Mouse (Mus musculus): Measurements from ENCODE around the gene Thtpa. TPM values are rescaled to one million over a fixed set of nuclear protein-coding genes. Genes with fewer than 3 reads are reported as not detected.

Thtpa gene
- total and polyA plus RNA-seq, 3 experiments, result 3.7 to 17.1 (median 16.3) TPM

DNA sequence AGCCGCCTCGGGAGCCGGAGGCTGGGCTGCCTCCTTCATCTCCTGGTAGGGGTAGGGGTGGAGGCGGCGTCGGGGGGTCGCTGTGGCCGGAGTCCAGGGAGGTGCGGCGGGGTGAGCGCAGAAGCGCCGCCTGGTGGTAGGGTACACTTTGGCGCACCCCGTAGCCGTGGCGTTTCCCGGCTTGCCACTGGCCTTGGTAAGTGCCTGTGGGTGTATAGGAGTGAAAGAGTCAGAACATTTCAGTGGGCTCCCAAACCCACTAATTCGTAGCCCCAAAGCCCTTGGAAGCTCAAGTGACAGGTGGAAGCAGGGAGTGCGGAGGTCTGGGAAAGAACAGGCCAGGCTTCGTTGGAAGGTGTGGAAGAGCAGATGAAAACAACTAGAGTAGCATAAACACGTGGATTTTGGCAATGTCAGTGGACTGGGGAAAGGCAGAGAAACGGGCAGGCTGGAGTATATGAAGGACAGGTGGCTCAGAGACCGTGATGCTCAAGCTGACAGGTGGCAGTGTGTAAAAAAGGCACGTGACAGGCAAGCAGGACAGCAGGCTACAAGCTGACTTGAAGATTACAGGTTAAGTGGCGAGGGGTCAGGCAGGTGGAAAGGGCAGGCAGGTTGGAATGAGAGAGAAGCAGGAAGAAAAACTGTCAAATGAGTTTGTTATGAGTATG lies 19.5 kb downstream of the Thtpa start:
- Histone ChIP-seq H3K4me3 (ENCODE audit: low read depth, low read length) (no peak overlapping the region), H3K36me3 (replicated peaks) (no peaks in the 10 kb centered on the region), H3K9me3 (replicated peaks) (peaks cover 3% of the 10 kb centered on the region; the same call in 1 of the 2 replicates), H3K4me1 (ENCODE audit: insufficient read depth, low read depth, low read length) (peaks cover 6% of the 10 kb centered on the region), H3K27me3 (ENCODE audit: insufficient read depth, low read length) (peaks cover 75% of the 10 kb centered on the region)
- no peak for ATAC-seq (ENCODE audit: extremely low read depth, insufficient number of reproducible peaks, low FRiP score, poor library complexity, severe bottlenecking)
- TF ChIP-seq POLR2AphosphoS5 (IDR thresholded peaks at IDR 0.05; ENCODE audit: insufficient replicate concordance, low read depth, low read length) (no peak), CTCF (IDR thresholded peaks at IDR 0.05; ENCODE audit: low read depth, low read length) (no peak), TAL1 (conservative IDR thresholded peaks at IDR 0.05; ENCODE audit: low read depth, low read length) (no peak), GATA1 (IDR thresholded peaks at IDR 0.05; ENCODE audit: borderline replicate concordance, low read length) (no peak), GATA2 (IDR thresholded peaks at IDR 0.05; ENCODE audit: borderline replicate concordance, low read depth, low read length) (no peak)
- DNase-seq (ENCODE audit: low spot score), result no peak

DNA sequence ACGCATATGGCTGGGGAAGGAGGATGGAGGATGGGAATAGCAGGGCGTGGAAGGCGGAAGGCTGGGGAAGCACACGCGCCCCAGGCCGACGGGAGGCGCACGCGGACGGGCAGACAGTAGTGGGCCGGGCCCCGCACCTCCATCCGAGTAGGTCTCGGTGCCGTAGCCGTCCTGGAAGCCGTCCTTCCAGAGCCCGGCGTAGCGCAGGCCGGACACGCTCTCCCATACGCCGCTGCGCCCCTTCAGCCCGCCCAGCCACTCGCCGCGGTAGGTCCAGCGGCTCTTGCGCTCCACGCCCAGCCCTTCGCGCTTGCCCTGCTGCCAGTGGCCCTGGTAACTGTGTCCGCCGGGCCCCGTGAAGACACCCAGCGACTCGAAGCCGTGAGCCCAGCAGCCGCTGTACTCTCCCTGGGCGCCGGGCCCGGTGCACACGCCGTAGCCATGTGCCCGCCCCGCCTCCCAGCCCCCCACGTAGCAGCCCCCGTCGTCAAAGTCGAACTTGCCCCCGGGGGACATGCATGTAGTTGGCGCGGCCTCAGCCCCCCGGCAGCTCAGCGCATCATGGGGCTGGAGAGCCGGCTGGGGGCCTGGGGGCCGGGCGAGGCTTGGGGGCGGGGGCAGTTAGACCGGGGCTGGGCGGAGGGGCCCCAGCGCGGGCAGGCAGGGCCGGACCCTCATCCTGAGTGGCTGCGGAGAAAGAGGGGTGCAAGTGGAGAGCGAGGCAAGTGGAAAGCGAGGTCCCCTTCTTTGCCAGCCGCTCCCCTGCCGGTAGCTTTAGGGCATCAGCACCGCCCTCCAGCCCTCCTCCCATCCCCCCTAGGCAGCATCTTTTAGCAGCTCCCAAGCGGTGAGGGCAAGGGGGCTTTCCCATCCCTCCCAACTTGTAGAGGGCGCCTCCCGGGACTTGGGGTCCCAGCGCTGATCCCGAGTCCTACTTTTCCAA lies 20.4 kb downstream of the Thtpa start:
- peaks cover under 1% of the 10 kb centered on the region; the same call in 1 of the 2 replicates for H3K4me1 ChIP-seq (ENCODE audit: insufficient read depth, low read depth, low read length)
- no peak for ATAC-seq (ENCODE audit: extremely low read depth, insufficient number of reproducible peaks, low FRiP score, poor library complexity, severe bottlenecking)
- TF ChIP-seq GATA1 (IDR thresholded peaks at IDR 0.05; ENCODE audit: borderline replicate concordance, low read length) (no peak), CTCF (IDR thresholded peaks at IDR 0.05; ENCODE audit: low read depth, low read length) (no peak), POLR2AphosphoS5 (IDR thresholded peaks at IDR 0.05; ENCODE audit: insufficient replicate concordance, low read depth, low read length) (no peak), TAL1 (conservative IDR thresholded peaks at IDR 0.05; ENCODE audit: low read depth, low read length) (no peak)
- H3K4me3 ChIP-seq (ENCODE audit: low read depth, low read length), result no peak overlapping the region
- H3K36me3 ChIP-seq (replicated peaks), result no peaks in the 10 kb centered on the region
- H3K27me3 ChIP-seq (ENCODE audit: insufficient read depth, low read length), result peaks cover 66% of the 10 kb centered on the region
- no peak for DNase-seq (ENCODE audit: low spot score)
- peaks cover 3% of the 10 kb centered on the region; the same call in 1 of the 2 replicates for H3K9me3 ChIP-seq (replicated peaks)

- Histone ChIP-seq H3K27me3 (ENCODE audit: insufficient read depth, low read length) (peaks cover 60% of the 10 kb centered on the region), H3K9me3 (replicated peaks) (peaks cover 3% of the 10 kb centered on the region; the same call in 1 of the 2 replicates), H3K4me1 (ENCODE audit: insufficient read depth, low read depth, low read length) (no peaks in the 10 kb centered on the region; the same call in 1 of the 2 replicates), H3K4me3 (ENCODE audit: low read depth, low read length) (no peak overlapping the region), H3K36me3 (replicated peaks) (no peaks in the 10 kb centered on the region)
- no peak for ATAC-seq (ENCODE audit: extremely low read depth, insufficient number of reproducible peaks, low FRiP score, poor library complexity, severe bottlenecking)
- DNase-seq (ENCODE audit: low spot score), result no peak
- TF ChIP-seq GATA1 (IDR thresholded peaks at IDR 0.05; ENCODE audit: borderline replicate concordance, low read length), result no peak
- no peak for TF ChIP-seq POLR2AphosphoS5 (IDR thresholded peaks at IDR 0.05; ENCODE audit: insufficient replicate concordance, low read depth, low read length)
- no peak for TF ChIP-seq GATA2 (IDR thresholded peaks at IDR 0.05; ENCODE audit: borderline replicate concordance, low read depth, low read length)
- no peak for TF ChIP-seq TAL1 (conservative IDR thresholded peaks at IDR 0.05; ENCODE audit: low read depth, low read length)
- TF ChIP-seq CTCF (IDR thresholded peaks at IDR 0.05; ENCODE audit: low read depth, low read length), result no peak
Observed at GRCm38 (mm10) chr14:55115846-55116245, 21.3 kb downstream of the Thtpa start.

GRCm38 (mm10) chr14:55116425-55117200 lies 22.0 kb downstream of the Thtpa start, which contains the start of gene Jph4:
Jph4 (minus strand) TSS chr14:55116935.
- ATAC-seq (ENCODE audit: extremely low read depth, insufficient number of reproducible peaks, low FRiP score, poor library complexity, severe bottlenecking) (no peak), DNase-seq (ENCODE audit: low spot score) (no peak)
- H3K27me3 ChIP-seq (ENCODE audit: insufficient read depth, low read length), result peaks cover 58% of the 10 kb centered on the region
- no peak within 1 kb of the TSS for H3K4me3 ChIP-seq (ENCODE audit: low read depth, low read length)
- H3K36me3 ChIP-seq (replicated peaks), result no peaks in the 10 kb centered on the region
- peaks cover 3% of the 10 kb centered on the region; the same call in 1 of the 2 replicates for H3K9me3 ChIP-seq (replicated peaks)
- TF ChIP-seq GATA2 (IDR thresholded peaks at IDR 0.05; ENCODE audit: borderline replicate concordance, low read depth, low read length), result no peak
- TF ChIP-seq GATA1 (IDR thresholded peaks at IDR 0.05; ENCODE audit: borderline replicate concordance, low read length), result no peak
- no peak for TF ChIP-seq TAL1 (conservative IDR thresholded peaks at IDR 0.05; ENCODE audit: low read depth, low read length)
- no peak for TF ChIP-seq CTCF (IDR thresholded peaks at IDR 0.05; ENCODE audit: low read depth, low read length)
- no peak for TF ChIP-seq POLR2AphosphoS5 (IDR thresholded peaks at IDR 0.05; ENCODE audit: insufficient replicate concordance, low read depth, low read length)
- no peaks in the 10 kb centered on the region; the same call in 1 of the 2 replicates for H3K4me1 ChIP-seq (ENCODE audit: insufficient read depth, low read depth, low read length)

GRCm38 (mm10) chr14:55118852-55119251 lies 24.3 kb downstream of the Thtpa start:
- Histone ChIP-seq H3K4me3 (ENCODE audit: low read depth, low read length) (no peak overlapping the region), H3K9me3 (replicated peaks) (peaks cover 3% of the 10 kb centered on the region; the same call in 1 of the 2 replicates), H3K27me3 (ENCODE audit: insufficient read depth, low read length) (peaks cover 45% of the 10 kb centered on the region), H3K4me1 (ENCODE audit: insufficient read depth, low read depth, low read length) (no peaks in the 10 kb centered on the region), H3K36me3 (replicated peaks) (no peaks in the 10 kb centered on the region)
- DNase-seq (ENCODE audit: low spot score) (no peak), ATAC-seq (ENCODE audit: extremely low read depth, insufficient number of reproducible peaks, low FRiP score, poor library complexity, severe bottlenecking) (no peak)
- TF ChIP-seq GATA2 (IDR thresholded peaks at IDR 0.05; ENCODE audit: borderline replicate concordance, low read depth, low read length) (no peak), POLR2AphosphoS5 (IDR thresholded peaks at IDR 0.05; ENCODE audit: insufficient replicate concordance, low read depth, low read length) (no peak), GATA1 (IDR thresholded peaks at IDR 0.05; ENCODE audit: borderline replicate concordance, low read length) (no peak), CTCF (IDR thresholded peaks at IDR 0.05; ENCODE audit: low read depth, low read length) (no peak), TAL1 (conservative IDR thresholded peaks at IDR 0.05; ENCODE audit: low read depth, low read length) (no peak)
